Mouse (Mus musculus) forebrain, embryonic 14.5 days (tissue): Measurements from ENCODE around the gene Tanc2. TPM values are rescaled to one million over a fixed set of nuclear protein-coding genes. Genes with fewer than 3 reads are reported as not detected.

Experiments
- ATAC-seq: fragments of 200-750 bp; cut with Nextera tagmentation; 2 replicates; pipeline ENCODE4 v1.8.0; 2017; ENCODE audit warnings: mild to moderate bottlenecking, moderate library complexity
- DNase-seq: peaks from one replicate; pipeline ENCODE4 v3.0.0-alpha.2; 2015; ENCODE audit warnings: low spot score
- H3K27ac ChIP-seq: fragments of 300-500 bp; sonication (generic); 2 replicates; pipeline ENCODE4 v1.5.1; 2014; ENCODE audit warnings: low read depth, mild to moderate bottlenecking, control low read depth, low read length, moderate library complexity
- H3K27me3 ChIP-seq: fragments of 300-500 bp; sonication (generic); replicated peaks from 2 replicates; pipeline ENCODE4 v1.6.1; 2014; ENCODE audit warnings: low read length, control low read depth, mixed read lengths; ENCODE audit not compliant: control insufficient read depth, insufficient read depth
- H3K36me3 ChIP-seq: fragments of 300-500 bp; sonication (generic); 2 replicates; pipeline ENCODE4 v1.6.1; 2014; ENCODE audit warnings: low read length, control low read depth; ENCODE audit not compliant: control insufficient read depth, insufficient read depth
- H3K4me1 ChIP-seq: fragments of 300-500 bp; sonication (generic); 2 replicates; pipeline ENCODE4 v1.6.1; 2014; ENCODE audit warnings: antibody characterized with exemption, low read length, control low read depth; ENCODE audit not compliant: control insufficient read depth, insufficient read depth
- H3K4me2 ChIP-seq: fragments of 300-500 bp; sonication (generic); 2 replicates; pipeline ENCODE4 v1.6.1; 2014; ENCODE audit warnings: mild to moderate bottlenecking, control low read depth, low read length
- H3K4me3 ChIP-seq: fragments of 300-500 bp; sonication (generic); 2 replicates; pipeline ENCODE4 v1.5.1; 2014; ENCODE audit warnings: low read depth, low read length, control low read depth
- H3K9ac ChIP-seq: fragments of 300-500 bp; sonication (generic); 2 replicates; pipeline ENCODE4 v1.6.1; 2014; ENCODE audit warnings: mild to moderate bottlenecking, low read length, control low read depth, moderate library complexity
- H3K9me3 ChIP-seq: fragments of 300-500 bp; sonication (generic); replicated peaks from 2 replicates; pipeline ENCODE4 v1.6.1; 2016; ENCODE audit warnings: low read length, control low read depth, mixed read lengths; ENCODE audit not compliant: control insufficient read depth
- WGBS: fragments of 180-500 bp; shearing (Covaris S2); extraction: QIAGEN DNeasy Blood & Tissue Kit; methylation state at CpG from one replicate; pipeline ENCODE4 v1.1.7; 2014; 5-methylcytosine and 5-hydroxymethylcytosine counted together
- polyA plus RNA-seq: library from polyadenylated mRNA; unstranded; fragments of >200 nt; fragmentation: Nextera tagmentation; extraction: Ambion mirVana; gene quantifications from 2 replicates; pipeline ENCODE4 v1.2.1, GENCODE M21; 2014

Tanc2 gene
- polyA plus RNA-seq, 1 experiment from 2014 or later = 20.8 TPM

- no peak overlapping the region for H3K4me2 ChIP-seq
- no peak overlapping the region for H3K4me3 ChIP-seq
- whole genome bisulfite sequencing = 57% methylated on average over 8 of the region's 8 CpGs
- no peak overlapping the region for H3K9ac ChIP-seq
- no peaks in the 10 kb centered on the region for H3K36me3 ChIP-seq
- H3K4me1 ChIP-seq = no peaks in the 10 kb centered on the region
- H3K27me3 ChIP-seq = no peaks in the 10 kb centered on the region
- H3K9me3 ChIP-seq = no peaks in the 10 kb centered on the region
- DNase-seq (peak; percentile 61), ATAC-seq (peak; percentile 72; the same call in 1 of the 2 replicates)
- no peak overlapping the region for H3K27ac ChIP-seq
Measured at GRCm38 (mm10) chr11:105557285-105557684, 32.5 kb upstream of the Tanc2 start.

DNA sequence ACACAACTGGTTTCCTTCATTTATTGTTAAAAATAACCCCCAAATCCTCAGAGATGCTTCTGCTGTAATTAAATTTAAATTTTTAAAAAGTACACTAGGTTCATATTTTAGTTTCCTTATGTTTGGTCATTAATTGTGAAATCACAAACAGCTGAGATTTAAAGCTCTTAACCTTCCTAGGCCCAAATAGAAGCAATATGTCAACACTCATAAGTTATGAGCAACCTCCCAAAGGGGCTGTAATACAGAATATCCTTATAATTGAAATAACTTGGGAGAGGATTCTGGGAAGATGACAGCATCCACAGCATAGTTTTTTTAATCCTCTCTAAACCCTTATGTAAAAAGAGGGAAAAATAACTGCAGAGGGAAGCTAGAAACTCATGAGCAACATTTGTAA is 31.7 kb upstream of the Tanc2 start:
- Histone ChIP-seq H3K4me2 (no peak overlapping the region), H3K27me3 (no peaks in the 10 kb centered on the region), H3K36me3 (no peaks in the 10 kb centered on the region), H3K27ac (no peak overlapping the region), H3K9ac (no peak overlapping the region), H3K4me1 (no peaks in the 10 kb centered on the region), H3K4me3 (no peak overlapping the region), H3K9me3 (no peaks in the 10 kb centered on the region)
- DNase-seq = no peak
- no peak for ATAC-seq

DNA sequence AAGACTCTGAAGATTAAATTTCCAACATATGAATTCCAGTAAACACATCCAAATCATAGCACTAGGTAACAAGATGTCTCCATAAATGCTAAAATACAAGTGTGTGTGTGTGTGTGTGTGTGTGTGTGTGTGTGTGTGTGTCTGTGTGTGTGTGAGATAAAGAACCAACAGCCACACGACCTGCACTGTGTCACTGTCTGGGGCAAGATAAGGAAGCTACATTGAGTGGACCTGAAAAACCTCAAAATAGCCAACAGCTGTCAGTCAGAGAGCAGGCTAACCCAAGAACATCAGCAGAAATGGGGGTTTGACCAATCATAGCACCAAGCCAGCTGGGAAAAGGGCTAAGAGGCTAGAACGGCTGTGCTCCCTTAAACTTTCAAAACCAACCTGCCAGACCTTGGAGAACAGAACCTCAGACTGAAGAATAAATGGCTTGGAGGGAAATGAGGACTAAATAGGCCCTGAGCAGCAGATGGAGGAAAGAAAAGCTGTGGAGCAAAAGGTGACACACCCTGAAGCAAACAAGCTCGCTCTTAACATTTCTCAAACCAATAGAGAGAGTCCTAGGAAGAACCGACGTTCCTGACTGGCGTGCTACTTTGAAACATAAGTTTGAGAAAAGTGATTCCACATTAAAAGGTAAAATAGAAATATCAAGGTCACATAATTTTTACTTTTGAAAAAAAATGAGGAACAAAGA is 30.8 kb upstream of the Tanc2 start:
- Histone ChIP-seq H3K4me3 (no peak overlapping the region), H3K36me3 (no peaks in the 10 kb centered on the region), H3K27ac (no peak overlapping the region), H3K4me2 (no peak overlapping the region), H3K9me3 (no peaks in the 10 kb centered on the region), H3K4me1 (no peaks in the 10 kb centered on the region), H3K27me3 (no peaks in the 10 kb centered on the region), H3K9ac (no peak overlapping the region)
- DNase-seq (no peak), ATAC-seq (no peak)
- 87% methylated on average over 6 of the region's 6 CpGs for WGBS

- DNase-seq (no peak), ATAC-seq (no peak)
- no peak overlapping the region for H3K4me3 ChIP-seq
- H3K27ac ChIP-seq = no peak overlapping the region
- 95% methylated on average over 3 of the region's 3 CpGs for WGBS
- H3K4me1 ChIP-seq = peaks cover 4% of the 10 kb centered on the region; the same call in 1 of the 2 replicates
- no peaks in the 10 kb centered on the region for H3K36me3 ChIP-seq
- H3K27me3 ChIP-seq = no peaks in the 10 kb centered on the region
- H3K4me2 ChIP-seq = no peak overlapping the region
- H3K9ac ChIP-seq = no peak overlapping the region
- H3K9me3 ChIP-seq = no peaks in the 10 kb centered on the region
Measured at GRCm38 (mm10) chr11:105563546-105563945, 26.2 kb upstream of the Tanc2 start.

- Histone ChIP-seq H3K9ac (no peak overlapping the region), H3K27me3 (no peaks in the 10 kb centered on the region), H3K9me3 (no peaks in the 10 kb centered on the region), H3K36me3 (no peaks in the 10 kb centered on the region), H3K4me2 (no peak overlapping the region), H3K4me3 (no peak overlapping the region), H3K4me1 (peaks cover 4% of the 10 kb centered on the region; the same call in 1 of the 2 replicates), H3K27ac (peak overlapping the region; percentile 45; the same call in 1 of the 2 replicates)
- WGBS = 66% methylated on average over 1 of the region's 1 CpGs
- DNase-seq = peak; percentile 46
- no peak for ATAC-seq
Measured at GRCm38 (mm10) chr11:105567221-105567641, 22.6 kb upstream of the Tanc2 start.

- no peaks in the 10 kb centered on the region for H3K9me3 ChIP-seq
- H3K4me1 ChIP-seq = peaks cover 4% of the 10 kb centered on the region; the same call in 1 of the 2 replicates
- no peaks in the 10 kb centered on the region for H3K36me3 ChIP-seq
- 70% methylated on average over 8 of the region's 8 CpGs for WGBS
- ATAC-seq = no peak
- no peak overlapping the region for H3K27ac ChIP-seq
- no peak for DNase-seq
- H3K9ac ChIP-seq = no peak overlapping the region
- H3K27me3 ChIP-seq = no peaks in the 10 kb centered on the region
- H3K4me3 ChIP-seq = no peak overlapping the region
- no peak overlapping the region for H3K4me2 ChIP-seq
Measured at GRCm38 (mm10) chr11:105571996-105572395, 17.8 kb upstream of the Tanc2 start.

GRCm38 (mm10) chr11:105574241-105574640 is 15.5 kb upstream of the Tanc2 start:
- no peaks in the 10 kb centered on the region for H3K9me3 ChIP-seq
- no peaks in the 10 kb centered on the region for H3K27me3 ChIP-seq
- H3K27ac ChIP-seq = no peak overlapping the region
- no peaks in the 10 kb centered on the region for H3K36me3 ChIP-seq
- no peaks in the 10 kb centered on the region for H3K4me1 ChIP-seq
- H3K9ac ChIP-seq = no peak overlapping the region
- ATAC-seq (no peak), DNase-seq (peak; percentile 46)
- WGBS = 74% methylated on average over 7 of the region's 7 CpGs
- H3K4me2 ChIP-seq = no peak overlapping the region
- no peak overlapping the region for H3K4me3 ChIP-seq

- no peak for ATAC-seq
- no peaks in the 10 kb centered on the region for H3K4me1 ChIP-seq
- no peak overlapping the region for H3K27ac ChIP-seq
- H3K4me3 ChIP-seq = no peak overlapping the region
- H3K9ac ChIP-seq = no peak overlapping the region
- H3K36me3 ChIP-seq = no peaks in the 10 kb centered on the region
- H3K27me3 ChIP-seq = no peaks in the 10 kb centered on the region
- DNase-seq = no peak
- no peak overlapping the region for H3K4me2 ChIP-seq
- H3K9me3 ChIP-seq = peaks cover 4% of the 10 kb centered on the region; the same call in 1 of the 2 replicates
Measured at GRCm38 (mm10) chr11:105577211-105577610, 12.6 kb upstream of the Tanc2 start.

DNA sequence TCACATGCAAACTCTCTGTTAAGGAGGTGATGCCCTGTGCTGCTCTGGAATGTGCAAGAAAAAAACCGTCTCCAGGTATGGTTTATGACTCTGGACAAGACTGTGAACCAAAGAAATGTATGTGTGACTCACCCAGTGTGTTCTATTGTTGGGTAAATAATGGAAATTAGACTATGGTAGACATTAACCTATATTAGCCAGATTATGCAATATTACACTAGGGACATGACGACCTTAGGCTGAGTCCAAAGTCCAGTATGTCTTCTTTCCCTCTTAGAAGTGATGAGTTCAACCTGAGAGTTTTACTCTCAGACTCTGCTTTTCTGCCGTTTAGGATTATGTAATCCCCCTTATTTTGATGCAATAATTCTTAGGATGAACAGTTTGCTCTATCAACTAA is 7.8 kb upstream of the Tanc2 start:
- no peaks in the 10 kb centered on the region for H3K27me3 ChIP-seq
- no peak overlapping the region for H3K27ac ChIP-seq
- no peak overlapping the region for H3K4me3 ChIP-seq
- ATAC-seq (no peak), DNase-seq (no peak)
- no peak overlapping the region for H3K9ac ChIP-seq
- H3K9me3 ChIP-seq = peaks cover 4% of the 10 kb centered on the region; the same call in 1 of the 2 replicates
- WGBS = 92% methylated on average over 3 of the region's 3 CpGs
- no peak overlapping the region for H3K4me2 ChIP-seq
- no peaks in the 10 kb centered on the region for H3K36me3 ChIP-seq
- H3K4me1 ChIP-seq = no peaks in the 10 kb centered on the region
